Mouse (Mus musculus): ENCODE data around the gene Mpig6b.
A peak's percentile ranks its signal among the peaks of the same experiment; 100 is the strongest.
"Not testable (repeated sequence)": the region's sequence is repeated elsewhere in the genome, so short reads cannot be mapped to it uniquely, and the experiment has no call there.

Gene Mpig6b

DNA sequence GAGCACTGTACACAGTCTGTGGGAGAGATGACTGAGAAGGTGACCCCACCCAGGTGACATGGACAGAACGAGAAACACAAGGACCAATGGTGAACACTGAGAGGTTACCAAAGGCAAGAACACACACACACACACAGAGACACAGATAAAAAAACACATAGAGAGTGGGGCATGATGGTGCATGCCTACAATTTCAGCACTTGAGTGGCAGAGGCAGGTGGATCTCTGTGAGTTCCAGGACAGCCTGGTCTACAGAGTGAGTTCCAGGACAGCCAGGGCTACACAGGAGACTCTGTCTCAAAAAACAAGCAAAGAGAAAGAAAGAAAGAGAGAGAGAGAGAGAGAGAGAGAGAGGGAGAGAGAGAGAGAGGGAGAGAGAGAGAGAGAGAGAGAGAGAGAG, 32.3 kb downstream of the Mpig6b start:
- DNase-seq = not testable (repeated sequence)

DNA sequence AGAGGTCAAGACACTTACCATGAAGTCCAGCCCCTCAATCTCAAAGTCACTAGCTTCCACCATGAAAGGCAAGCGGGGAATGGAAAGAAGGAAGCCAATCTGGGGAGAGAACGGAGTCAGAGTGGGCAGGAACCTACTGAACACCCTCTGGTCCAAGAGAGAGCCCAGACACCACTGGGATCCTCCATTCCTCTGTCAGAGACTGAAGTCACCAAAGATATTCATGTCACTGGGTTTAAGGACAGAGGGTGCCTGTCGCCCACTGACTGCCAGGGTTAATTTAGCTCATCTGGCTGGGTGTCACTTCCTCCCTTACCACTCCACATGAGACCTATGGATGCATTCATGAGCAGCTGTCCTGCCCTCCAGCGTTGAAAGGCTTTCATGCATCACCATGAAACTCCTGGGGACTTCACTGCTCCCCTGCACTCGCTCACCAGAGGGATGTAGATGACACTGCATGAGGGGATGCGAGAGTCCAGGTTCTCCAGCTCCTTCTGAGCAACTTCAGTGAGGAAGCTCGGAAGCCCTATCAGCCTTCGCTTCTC, 33.6 kb downstream of the Mpig6b start:
- DNase-seq = no peak

DNA sequence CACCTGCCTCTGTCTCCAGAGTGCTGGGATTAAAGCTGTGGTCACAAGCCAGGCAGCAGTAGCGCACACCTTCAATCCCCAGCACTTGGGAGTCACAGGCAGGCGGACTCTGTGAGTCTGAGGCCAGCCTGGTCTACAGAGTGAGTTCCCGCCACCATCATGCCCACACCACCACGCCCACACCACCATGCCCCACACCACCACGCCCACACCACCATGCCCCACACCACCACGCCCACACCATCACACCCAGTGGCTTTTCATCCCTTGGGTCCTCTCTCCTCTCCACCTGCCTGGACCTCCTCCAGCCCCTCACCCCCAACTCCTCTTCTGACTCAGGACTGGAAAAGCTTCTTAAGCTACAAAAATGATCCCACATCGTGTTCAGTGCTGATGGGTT, 34.1 kb downstream of the Mpig6b start:
- DNase-seq = no peak

DNA sequence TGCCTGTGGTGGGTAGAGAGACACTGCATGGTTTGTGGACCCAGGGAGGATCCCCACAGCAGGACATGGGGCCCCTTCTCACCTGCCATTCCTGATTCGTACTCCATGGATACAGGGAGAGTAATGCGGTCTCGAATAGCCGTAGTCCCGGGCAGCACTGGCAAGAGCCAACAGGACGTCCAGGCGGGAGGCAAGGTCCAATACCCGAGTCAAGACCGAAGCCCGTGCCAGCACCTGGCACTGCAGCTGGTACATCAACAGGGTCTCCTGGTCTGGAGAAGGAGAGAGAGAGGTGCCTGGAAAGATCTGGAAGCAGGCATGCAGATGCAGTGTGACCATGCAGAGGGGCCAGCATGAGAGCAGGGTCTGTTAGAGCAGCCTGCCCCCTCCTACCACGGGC, 34.7 kb downstream of the Mpig6b start:
- DNase-seq = no peak

DNA sequence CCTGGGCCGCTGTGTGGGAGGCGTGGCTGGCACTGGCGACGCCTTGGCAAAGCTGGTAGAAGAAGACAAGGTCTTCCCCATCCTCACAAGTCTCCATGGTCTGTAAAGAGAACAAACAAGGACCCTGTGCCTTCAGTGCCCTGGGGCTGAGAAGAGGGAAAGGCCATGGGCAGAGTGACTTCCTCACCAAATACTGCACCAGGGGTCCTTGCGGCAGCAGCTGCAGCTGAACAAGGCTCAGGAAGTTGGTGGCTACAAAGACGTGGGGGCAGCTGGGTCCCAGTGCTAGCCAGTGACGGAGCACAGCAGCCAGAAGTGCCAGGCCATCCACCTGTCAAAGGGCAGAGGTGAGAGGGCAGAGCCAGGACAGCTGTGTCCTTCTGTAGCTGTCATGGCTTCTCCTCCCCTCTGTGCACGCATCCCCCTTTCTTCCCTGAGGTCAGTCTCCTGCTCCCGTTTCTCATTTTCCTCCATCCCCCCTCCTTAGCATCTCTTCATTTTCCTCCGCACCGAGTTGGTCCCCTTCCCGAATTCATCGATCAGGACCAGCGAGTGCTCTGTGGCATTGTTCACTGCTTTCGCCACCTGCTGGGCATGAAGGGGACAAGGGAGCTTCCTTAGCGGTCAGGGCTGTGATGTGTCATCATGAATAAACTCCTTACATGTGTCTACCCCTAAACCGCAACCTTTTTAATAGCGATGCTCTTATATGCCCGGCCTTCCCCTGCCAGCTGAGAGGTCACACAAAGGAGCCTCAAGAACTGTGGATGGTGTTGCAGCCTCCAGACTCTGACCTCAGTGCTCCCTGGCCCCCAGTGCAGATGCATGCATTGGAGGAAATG, 36.1 kb downstream of the Mpig6b start:
- peak; percentile 55 for DNase-seq

DNA sequence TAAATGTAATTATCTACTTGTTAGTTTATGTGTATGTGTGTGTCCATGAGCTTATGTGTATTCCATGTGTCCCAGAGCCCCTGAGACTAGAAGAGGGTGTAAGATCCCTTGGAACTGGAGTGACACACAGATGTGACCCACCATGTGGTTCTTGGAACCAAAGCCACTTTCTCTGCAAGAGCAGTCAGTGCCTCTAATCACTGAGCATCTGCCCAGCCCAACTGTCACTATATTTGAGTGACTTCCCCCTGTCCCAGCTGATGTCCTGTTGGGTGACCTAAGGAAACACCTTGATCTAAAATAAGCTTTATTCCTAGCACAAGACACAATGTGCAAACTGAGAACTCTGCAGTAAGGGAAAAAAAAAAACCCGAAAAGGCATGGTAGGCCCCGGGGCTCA, 37.7 kb downstream of the Mpig6b start:
- no peak for DNase-seq

DNA sequence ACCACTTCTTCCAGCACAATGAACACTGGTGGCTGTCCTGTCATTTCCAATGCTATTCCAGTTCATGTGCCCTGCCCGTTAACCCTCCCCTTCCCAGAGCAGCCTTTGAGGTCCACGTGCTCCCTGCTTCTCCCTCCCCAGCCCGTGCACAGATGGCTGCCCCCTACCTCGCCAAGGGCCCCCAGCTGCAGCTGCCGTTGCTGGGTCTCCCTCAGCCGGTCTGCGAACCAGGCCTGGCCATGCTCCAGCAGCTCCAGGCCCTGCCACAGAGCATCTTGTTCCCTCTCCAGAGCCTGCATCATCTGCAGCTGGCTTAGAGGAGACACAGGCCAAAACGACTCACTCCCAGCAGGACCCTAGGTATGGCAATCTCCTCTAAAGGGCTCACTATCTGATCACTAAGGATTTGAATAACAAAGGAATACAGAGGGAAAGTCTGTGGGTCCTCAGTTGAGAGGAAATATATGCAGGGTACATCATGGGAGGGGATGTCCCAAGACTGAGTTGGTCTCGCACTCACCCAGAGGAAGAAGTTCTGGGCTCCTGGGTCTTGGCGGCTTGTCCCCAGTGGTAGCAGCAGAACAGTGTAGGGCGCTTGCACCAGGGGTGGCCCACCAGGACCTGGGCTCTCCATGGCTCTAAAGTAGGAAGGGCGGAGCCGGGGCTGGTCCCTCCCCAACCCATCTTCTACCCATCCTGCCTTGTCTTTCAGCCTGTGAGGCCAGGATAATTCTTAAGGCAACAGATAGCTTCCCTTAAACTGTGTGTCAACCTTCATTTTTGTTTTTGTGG, 38.5 kb downstream of the Mpig6b start, which contains the start of gene Sapcd1:
Gene Sapcd1 (minus strand): TSS at position 740 of the 792 bp plus-strand sequence.
- peak; percentile 35 for DNase-seq

DNA sequence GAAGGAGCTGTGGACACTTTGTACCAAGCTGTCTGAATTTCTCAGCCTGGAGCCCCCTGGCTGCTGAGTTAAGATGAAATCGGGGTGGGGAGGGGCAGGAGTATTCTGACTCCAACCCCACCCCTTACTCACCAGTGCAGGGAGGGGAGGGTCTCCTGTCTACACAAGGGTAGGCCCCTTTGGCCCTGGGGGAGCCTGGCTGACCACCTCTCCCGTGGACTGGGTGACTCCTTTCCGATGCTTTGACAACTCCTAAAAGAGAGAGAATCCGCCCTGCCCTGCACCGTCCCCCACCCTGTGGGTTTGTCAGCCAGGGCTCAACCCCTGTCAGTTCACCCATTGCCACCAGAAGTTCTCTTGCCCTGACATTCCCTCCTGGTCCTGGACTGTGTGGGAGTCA, 39.8 kb downstream of the Mpig6b start:
- DNase-seq = no peak

DNA sequence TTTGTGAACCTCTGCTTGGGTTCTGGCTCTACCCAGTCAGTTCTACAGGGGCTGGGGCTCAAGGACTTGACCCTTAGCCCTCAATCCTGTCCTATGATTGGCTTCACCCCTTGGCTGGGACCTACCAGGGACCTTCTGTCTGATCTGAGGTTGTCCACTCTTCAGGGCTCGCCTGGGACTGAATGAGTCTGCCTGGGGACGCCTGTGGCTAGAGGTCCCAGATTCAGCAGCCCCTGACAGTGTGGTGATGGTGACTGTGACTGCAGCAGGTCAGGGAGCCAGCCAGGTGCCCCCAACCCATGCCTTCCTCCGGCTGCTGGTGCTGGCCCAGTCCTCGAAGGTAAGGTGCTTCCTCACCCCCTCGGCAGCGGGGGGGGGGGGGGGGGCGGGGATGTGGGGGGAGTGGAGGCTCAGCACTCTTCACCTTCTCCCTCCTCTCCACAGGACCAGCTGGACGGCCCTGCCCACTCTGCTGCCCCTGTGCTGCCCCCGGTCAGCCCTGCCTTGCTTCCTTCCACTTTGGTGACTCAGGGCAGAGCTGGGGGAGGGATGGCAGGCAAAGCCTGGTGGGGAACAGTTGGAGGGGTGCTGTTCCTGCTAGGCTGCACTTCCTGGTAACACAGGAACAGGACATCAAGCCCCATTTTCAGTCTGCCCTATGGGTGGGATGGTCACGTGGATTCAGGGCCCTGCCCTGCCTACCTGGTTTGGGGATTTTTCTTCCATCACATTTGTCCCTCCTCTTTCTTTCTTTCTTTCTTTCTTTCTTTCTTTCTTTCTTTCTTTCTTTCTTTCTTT, 41.1 kb downstream of the Mpig6b start:
- no peak for DNase-seq

DNA sequence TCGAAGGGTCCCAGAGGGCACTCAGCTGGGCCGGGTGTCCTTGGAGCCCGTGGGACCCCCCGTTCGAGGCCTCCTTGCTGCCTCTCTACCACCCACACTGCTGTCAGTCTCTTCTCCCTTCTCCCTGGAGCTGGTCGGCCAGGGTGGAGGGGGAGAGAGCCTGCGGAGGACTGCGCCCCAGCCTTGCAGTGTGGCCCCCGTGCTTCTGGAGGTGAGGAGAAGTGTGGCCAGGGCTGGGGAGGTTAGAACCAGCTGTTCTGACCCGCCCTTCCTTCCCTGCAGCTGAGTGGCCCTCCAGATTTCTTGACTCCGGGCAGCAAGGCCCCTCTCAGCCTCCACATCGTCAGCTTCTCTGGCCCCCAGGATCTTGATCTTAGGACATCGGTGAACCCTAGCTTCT, 41.7 kb downstream of the Mpig6b start:
- no peak for DNase-seq

DNA sequence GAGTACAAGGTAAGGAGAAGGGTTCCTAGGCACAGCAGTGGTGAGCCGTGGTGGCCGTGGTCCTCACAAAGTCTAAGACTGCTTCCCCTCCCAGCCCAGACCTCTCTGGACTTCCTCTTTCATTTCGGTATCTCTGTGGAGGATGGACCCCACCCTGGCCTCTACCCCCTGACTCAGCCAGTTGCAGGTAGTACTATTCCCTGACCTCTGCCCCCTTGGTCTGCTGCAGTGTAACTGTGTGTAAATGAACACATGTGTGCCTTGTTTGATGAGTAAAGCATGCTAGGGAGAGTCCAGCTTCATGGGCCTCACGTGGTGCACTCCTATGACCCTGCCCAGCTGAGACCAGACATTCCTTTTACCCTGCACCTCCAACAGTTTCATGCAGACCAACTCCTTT, 42.2 kb downstream of the Mpig6b start:
- no peak for DNase-seq

DNA sequence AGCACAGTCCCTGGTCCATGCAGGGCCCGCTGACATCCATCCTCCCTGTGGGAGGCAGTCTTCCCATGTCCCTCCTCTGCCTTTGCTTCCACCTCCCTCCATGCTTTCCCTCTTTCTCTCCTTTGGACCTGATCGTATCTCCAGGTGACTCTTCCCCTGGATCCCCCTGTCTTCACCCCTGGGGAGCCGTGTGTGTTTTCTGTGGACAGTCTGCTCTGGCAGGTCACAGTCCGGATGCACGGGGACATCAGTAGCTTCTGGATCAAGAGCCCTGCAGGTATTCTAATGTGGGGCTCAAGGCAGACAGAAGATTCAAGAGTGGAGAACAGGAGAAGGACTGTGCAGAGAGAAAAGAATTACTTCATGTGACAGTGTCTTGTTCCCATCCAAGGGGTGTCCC, 42.8 kb downstream of the Mpig6b start:
- DNase-seq = no peak

DNA sequence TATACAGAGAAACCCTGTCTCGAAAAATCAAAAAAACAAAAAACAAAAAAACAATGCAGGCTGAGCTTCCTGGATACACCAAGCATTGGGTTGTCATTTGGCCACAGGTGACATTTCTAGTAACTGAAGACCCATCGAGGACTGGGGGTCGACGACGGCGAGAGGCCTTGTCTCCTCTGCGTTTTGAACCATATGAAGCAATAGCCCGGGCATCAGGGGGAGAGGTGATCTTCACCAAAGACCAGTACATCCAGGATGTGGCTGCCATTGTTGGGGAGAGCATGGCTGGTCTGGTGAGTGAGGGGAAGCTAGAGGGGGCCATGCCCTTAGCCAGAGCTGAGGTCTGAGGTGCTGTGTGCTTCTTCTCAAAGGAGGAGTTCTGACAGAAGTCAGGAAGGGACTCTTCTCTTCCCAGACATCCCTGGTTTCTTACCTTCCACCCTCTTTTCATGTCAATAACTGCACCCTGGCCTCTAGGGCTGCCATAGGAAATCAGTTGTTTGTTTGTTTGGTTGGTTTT, 43.4 kb downstream of the Mpig6b start:
- no peak for DNase-seq

DNA sequence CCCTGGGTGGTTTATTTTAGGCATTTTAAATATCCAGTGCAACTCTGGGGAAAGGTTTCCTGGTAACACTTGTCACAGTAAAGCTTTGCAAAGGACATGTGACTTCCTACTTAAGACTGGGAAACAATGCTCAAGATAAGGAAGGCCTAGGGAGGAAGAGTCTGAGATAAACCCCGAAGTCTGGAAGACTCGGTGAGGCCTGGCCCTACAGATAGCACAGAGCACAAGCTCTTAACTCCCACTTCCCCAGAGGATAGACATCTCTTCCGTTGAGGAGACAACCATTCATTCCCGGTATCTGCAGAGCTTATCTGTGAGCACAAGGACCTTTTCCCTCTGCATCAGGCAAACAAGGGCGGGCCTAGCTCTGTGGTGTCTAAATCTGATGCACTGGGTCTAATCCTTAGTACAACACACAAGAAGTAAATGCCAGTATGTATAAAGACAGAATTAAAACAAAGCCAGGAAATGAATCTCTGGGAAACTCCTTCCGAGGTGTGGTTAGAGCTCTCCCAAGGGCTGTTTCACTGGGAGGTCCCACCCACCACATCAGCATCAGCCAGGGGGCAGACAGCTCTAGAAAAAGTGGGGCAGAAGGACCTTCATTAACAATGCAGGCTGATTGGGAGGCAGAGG, 44.0 kb downstream of the Mpig6b start:
- no peak for DNase-seq

DNA sequence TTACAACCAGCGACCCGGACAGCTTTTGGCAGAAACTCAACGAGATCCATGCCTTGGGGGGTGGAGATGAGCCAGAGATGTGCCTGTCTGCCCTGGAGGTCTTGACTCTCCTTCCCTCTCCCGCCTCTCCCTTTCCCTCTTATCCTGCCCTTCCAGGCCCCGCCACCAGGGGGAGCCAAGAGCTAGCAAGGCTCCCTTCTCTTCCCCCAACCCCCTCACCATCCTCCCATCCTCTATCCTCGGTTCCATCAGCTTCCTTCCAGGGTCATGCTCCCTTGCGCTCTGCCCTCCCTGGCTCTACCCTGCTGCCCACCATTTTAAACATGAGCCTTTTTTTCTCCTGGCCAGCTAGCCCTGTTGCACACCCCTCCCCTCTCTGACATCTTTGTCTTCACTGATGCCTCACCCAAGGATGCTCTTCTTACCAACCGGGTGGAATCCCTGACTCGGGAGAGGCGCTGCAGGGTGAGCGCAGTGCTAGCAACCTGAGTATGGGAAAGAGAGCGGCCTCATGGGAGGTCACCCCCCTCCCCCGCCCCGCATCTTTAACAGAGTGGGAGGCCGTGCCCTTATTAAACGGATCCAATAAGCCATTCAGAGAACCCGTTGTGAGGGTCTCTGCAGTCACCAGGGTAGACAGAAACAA, 44.7 kb downstream of the Mpig6b start:
- DNase-seq = peak; percentile 92

DNA sequence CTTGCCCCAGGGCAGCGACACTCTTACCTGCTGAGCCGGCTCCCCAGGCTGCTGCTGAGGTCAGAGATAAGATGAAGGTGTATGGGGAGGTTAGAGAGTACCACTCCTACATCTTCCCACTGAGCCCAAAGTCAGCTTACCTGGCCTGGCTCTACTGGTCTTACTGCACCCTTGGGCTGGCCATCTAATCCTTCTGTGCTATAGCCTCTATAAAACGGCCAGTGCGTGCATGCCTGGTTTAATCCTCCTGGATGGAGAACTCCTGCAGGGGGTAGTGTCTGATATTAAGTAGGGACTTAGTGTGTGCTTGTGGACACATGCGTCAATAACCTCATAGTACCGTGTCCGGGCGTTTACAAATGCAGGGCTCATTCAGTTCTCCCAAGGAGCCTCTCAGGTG, 45.4 kb downstream of the Mpig6b start:
- no peak for DNase-seq

DNA sequence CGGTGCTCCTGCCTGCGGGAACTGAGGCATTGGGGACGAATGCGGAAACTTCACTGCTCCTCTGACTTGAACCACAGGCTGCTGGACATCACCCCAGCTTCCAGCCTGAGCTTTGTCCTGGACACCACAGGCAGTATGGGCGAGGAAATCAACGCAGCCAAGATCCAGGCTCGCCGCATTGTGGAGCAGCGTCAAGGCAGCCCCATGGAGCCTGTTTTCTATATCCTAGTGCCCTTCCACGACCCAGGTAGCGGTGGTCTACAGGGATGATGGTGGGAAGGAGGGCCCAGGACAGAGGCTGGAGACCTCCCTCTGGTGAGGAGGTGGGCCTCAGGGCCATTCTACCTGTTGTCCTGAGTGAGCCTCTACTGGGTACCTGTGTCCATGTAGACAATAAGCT, 46.1 kb downstream of the Mpig6b start:
- no peak for DNase-seq

DNA sequence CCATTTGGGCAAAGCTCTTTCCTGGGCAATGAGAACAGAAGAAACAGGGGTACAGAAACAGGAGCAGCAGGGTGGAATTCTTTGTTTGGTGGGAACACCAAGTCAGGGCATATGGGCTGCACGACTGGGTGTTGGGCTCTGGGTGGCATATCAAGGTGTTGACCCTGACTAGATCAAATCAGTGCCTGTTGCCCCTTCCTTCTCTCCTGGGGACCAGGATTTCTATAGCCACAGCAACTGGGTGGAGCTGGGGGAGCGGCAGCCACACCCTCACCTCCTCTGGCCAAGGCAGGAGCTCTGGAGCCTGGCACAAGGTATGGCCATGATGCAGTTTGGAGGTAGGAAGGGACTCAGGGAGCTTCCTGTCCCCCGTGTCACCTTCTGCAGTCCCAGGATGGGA, 47.8 kb downstream of the Mpig6b start:
- no peak for DNase-seq

DNA sequence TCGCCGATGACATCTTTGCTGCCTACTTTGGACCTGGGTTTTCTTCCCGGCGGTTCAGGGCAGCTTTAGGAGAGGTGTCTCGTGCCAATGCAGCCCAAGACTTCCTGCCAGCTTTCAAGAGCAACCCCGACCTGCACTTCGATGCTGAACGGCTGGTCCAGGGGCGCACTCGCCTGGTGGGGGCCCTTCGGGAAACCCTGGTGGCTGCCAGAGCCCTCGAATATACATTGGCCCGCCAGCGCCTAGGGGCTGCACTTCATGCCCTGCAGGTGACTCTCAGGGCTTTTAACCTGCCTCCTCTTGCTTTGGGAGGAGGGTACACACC, 48.3 kb downstream of the Mpig6b start:
- no peak for DNase-seq

DNA sequence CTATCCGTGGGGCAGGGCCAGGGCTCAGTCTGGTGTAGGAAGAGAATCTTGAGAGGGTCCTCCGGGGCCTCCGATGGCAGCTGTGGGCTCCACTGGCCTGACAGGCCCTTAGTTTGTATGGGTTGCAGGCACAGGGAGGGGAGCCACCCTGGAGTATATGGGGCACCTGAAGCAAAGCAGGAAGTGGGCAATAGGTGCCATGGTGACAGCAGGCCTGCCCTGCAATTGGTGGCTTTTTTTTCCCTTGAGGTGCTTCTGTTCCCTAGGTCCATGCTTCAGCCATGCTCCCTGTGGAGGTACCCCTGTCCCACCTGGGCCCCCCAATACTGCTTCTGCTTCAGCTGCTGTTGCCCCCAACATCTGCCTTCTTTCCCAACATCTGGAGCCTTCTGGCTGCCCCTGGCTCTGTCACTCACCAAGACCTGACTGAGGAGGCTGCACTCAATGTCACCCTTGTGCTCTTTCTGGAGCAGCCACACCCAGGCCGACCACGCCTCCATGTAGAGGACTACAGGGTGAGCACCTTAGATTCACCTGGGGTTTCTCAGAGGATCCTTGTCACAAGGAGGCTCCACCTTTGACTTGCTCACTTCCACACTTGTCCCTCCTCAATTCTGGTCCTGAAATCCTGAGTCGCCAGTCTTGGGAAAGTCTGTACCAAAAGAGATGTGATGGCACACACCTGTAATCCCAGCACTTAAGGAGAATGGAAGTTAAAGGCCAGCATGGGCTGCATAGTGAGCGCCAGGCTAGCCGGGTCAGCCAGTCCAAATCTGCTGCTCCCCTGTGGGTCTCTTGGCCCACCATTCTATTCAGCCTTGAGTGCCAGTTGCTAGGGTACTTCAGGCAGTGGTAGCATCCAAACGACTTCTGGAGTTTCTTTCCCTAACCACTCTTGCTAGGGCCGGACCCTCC, 48.9 kb downstream of the Mpig6b start:
- no peak for DNase-seq

DNA sequence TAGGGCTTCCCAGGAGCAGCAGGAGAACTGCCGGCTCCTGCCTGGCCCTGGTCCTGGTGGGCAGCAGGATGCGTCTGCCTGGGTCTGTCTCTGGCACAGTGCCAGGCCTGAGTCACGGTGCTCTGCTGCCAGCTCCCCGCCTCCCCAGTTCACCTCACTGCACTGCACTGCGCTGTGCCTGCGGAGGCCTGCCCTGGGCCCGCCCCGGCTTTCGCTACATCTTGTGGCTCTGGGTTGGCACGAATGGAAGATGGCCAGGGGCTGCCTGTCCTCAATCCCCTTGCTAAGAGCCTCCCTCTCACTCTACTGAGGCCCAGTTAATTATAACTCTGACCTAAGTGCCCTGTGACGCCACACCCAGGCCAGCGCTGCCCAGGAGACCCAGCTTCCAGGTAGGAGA, 49.6 kb downstream of the Mpig6b start, which contains the start of gene Vwa7:
Gene Vwa7 (plus strand): TSS at position 204 of the 400 bp plus-strand sequence.
- no peak for DNase-seq

Data from thymus, postnatal 25 days (tissue).